Mouse (Mus musculus) spleen, adult 2 months (tissue): Measurements from ENCODE around the gene Kcnf1. TPM values are rescaled to one million over a fixed set of nuclear protein-coding genes. Genes with fewer than 3 reads are reported as not detected.

Experiments
- DNase-seq, 2 experiments: peaks; one replicate each; pipeline versions ENCODE4 v3.0.0 to v3.0.0-alpha.2; 2012 to 2021; ENCODE audit warnings: low spot score in 2 of 2, low read depth in 1 of 2
- H3K27ac ChIP-seq: fragments of 200-500 bp; 2 replicates; pipeline ENCODE4 v1.5.1; 2012; ENCODE audit warnings: low read length, inconsistent platforms; ENCODE audit not compliant: insufficient read depth
- H3K27me3 ChIP-seq: fragments of 200-500 bp; 2 replicates; pipeline ENCODE4 v1.6.1; 2012; ENCODE audit warnings: mild to moderate bottlenecking, moderate library complexity, low read length, inconsistent platforms; ENCODE audit not compliant: control insufficient read depth, insufficient read depth
- H3K36me3 ChIP-seq: fragments of 200-500 bp; 2 replicates; pipeline ENCODE4 v1.6.1; 2012; ENCODE audit warnings: mild to moderate bottlenecking, low read length, inconsistent platforms; ENCODE audit not compliant: control insufficient read depth, insufficient read depth
- H3K4me1 ChIP-seq: fragments of 200-500 bp; 2 replicates; pipeline ENCODE4 v1.6.1; 2011; ENCODE audit warnings: inconsistent platforms; ENCODE audit not compliant: control insufficient read depth, insufficient read depth, insufficient read length
- H3K4me3 ChIP-seq: fragments of 200-500 bp; 2 replicates; pipeline ENCODE4 v1.5.1; 2011; ENCODE audit warnings: mild to moderate bottlenecking, inconsistent platforms; ENCODE audit not compliant: insufficient read depth, insufficient read length; ENCODE audit errors: extremely low read depth
- CTCF ChIP-seq: fragments of 200-500 bp; IDR thresholded peaks from 2 replicates; pipeline ENCODE4 v1.5.1; 2011; ENCODE audit warnings: mild to moderate bottlenecking, inconsistent platforms; ENCODE audit not compliant: insufficient read depth, insufficient read length, insufficient replicate concordance; ENCODE audit errors: extremely low read depth
- POLR2A ChIP-seq: fragments of 200-500 bp; IDR thresholded peaks from 2 replicates; pipeline ENCODE4 v1.6.1; 2011; ENCODE audit warnings: low read depth, low read length, inconsistent platforms
- WGBS: fragments of 180-500 bp; shearing (Covaris S2); methylation state at CpG from one replicate; pipeline ENCODE4 v1.1.7; 2018; 5-methylcytosine and 5-hydroxymethylcytosine counted together
- polyA plus RNA-seq: library from polyadenylated mRNA; depleted of rRNA; stranded (reverse); fragments of >200 nt; gene quantifications from 2 replicates; pipeline ENCODE4 v1.2.3, GENCODE M21; 2012

The Kcnf1 gene
- polyA plus RNA-seq, 1 experiment = 0.28 TPM

- no peak overlapping the region for H3K4me3 ChIP-seq
- TF ChIP-seq CTCF = no peak
- no peak for TF ChIP-seq POLR2A
- no peaks in the 10 kb centered on the region for H3K4me1 ChIP-seq
- H3K27me3 ChIP-seq = no peaks in the 10 kb centered on the region
- H3K36me3 ChIP-seq = no peaks in the 10 kb centered on the region
- no peak for DNase-seq
- 91% methylated on average over 2 of the region's 2 CpGs for WGBS
- no peak overlapping the region for H3K27ac ChIP-seq
Measured at GRCm38 (mm10) chr12:17166116-17166515, 10.6 kb downstream of the Kcnf1 start.

GRCm38 (mm10) chr12:17163996-17164395 lies 12.7 kb downstream of the Kcnf1 start:
- H3K27ac ChIP-seq = no peak overlapping the region
- WGBS = 91% methylated on average over 3 of the region's 3 CpGs
- H3K27me3 ChIP-seq = no peaks in the 10 kb centered on the region
- no peaks in the 10 kb centered on the region for H3K4me1 ChIP-seq
- DNase-seq = no peak
- H3K36me3 ChIP-seq = no peaks in the 10 kb centered on the region
- TF ChIP-seq CTCF (no peak), POLR2A (no peak)
- H3K4me3 ChIP-seq = no peak overlapping the region

- TF ChIP-seq CTCF = no peak
- H3K27ac ChIP-seq = no peak overlapping the region
- 86% methylated on average over 7 of the region's 7 CpGs for WGBS
- no peaks in the 10 kb centered on the region for H3K4me1 ChIP-seq
- H3K27me3 ChIP-seq = no peaks in the 10 kb centered on the region
- H3K36me3 ChIP-seq = no peaks in the 10 kb centered on the region
- H3K4me3 ChIP-seq = no peak overlapping the region
- DNase-seq = no peak
Measured at GRCm38 (mm10) chr12:17159549-17159948, 17.1 kb downstream of the Kcnf1 start.

- no peaks in the 10 kb centered on the region for H3K27me3 ChIP-seq
- H3K27ac ChIP-seq = no peak overlapping the region
- H3K36me3 ChIP-seq = no peaks in the 10 kb centered on the region
- no peak for DNase-seq
- H3K4me3 ChIP-seq = no peak overlapping the region
- TF ChIP-seq CTCF = no peak
- TF ChIP-seq POLR2A = no peak
- no peaks in the 10 kb centered on the region for H3K4me1 ChIP-seq
- 93% methylated on average over 15 of the region's 15 CpGs for WGBS
Measured at GRCm38 (mm10) chr12:17157558-17157957, 19.1 kb downstream of the Kcnf1 start.

- DNase-seq = no peak
- Histone ChIP-seq H3K4me1 (no peaks in the 10 kb centered on the region), H3K27ac (no peak overlapping the region), H3K4me3 (no peak overlapping the region), H3K27me3 (no peaks in the 10 kb centered on the region), H3K36me3 (no peaks in the 10 kb centered on the region)
- TF ChIP-seq POLR2A = no peak
- no peak for TF ChIP-seq CTCF
- WGBS = 79% methylated on average over 1 of the region's 1 CpGs
Measured at GRCm38 (mm10) chr12:17155781-17156180, 20.9 kb downstream of the Kcnf1 start.

- Histone ChIP-seq H3K27me3 (no peaks in the 10 kb centered on the region), H3K27ac (no peak overlapping the region), H3K4me3 (no peak overlapping the region), H3K4me1 (no peaks in the 10 kb centered on the region), H3K36me3 (no peaks in the 10 kb centered on the region)
- no peak for DNase-seq
- no peak for TF ChIP-seq CTCF
- no peak for TF ChIP-seq POLR2A
- 75% methylated on average over 7 of the region's 7 CpGs for WGBS
Measured at GRCm38 (mm10) chr12:17152840-17153239, 23.8 kb downstream of the Kcnf1 start.

GRCm38 (mm10) chr12:17148920-17149319 lies 27.8 kb downstream of the Kcnf1 start:
- Histone ChIP-seq H3K4me3 (no peak overlapping the region), H3K36me3 (no peaks in the 10 kb centered on the region), H3K27ac (no peak overlapping the region), H3K4me1 (no peaks in the 10 kb centered on the region), H3K27me3 (no peaks in the 10 kb centered on the region)
- 81% methylated on average over 10 of the region's 10 CpGs for WGBS
- TF ChIP-seq CTCF (no peak), POLR2A (no peak)
- DNase-seq = no peak
